Mouse (Mus musculus) heart, postnatal 0 days (tissue): Measurements from ENCODE around the gene Speer4f2. TPM values are rescaled to one million over a fixed set of nuclear protein-coding genes. Genes with fewer than 3 reads are reported as not detected.

Experiments used
- ATAC-seq: fragments of 200-750 bp; cut with Nextera tagmentation; 2 replicates; pipeline ENCODE4 v1.8.0; 2017; ENCODE audit warnings: low read depth, moderate number of reproducible peaks, moderate library complexity; ENCODE audit not compliant: insufficient read depth
- DNase-seq: peaks from one replicate; pipeline ENCODE4 v3.0.0-alpha.2; 2016; ENCODE audit warnings: low spot score
- H3K27ac ChIP-seq: fragments of 300-500 bp; sonication (generic); 2 replicates; pipeline ENCODE4 v1.5.1; 2014; ENCODE audit warnings: low read depth, mild to moderate bottlenecking
- H3K27me3 ChIP-seq: fragments of 300-500 bp; sonication (generic); 2 replicates; pipeline ENCODE4 v1.6.1; 2014; ENCODE audit warnings: low read length, mixed read lengths; ENCODE audit not compliant: control insufficient read depth, insufficient read depth
- H3K36me3 ChIP-seq: fragments of 300-500 bp; sonication (generic); replicated peaks from 2 replicates; pipeline ENCODE4 v1.6.1; 2014; ENCODE audit warnings: low read length, mixed read lengths; ENCODE audit not compliant: control insufficient read depth, insufficient read depth
- H3K4me1 ChIP-seq: fragments of 300-500 bp; sonication (generic); 2 replicates; pipeline ENCODE4 v1.6.1; 2014; ENCODE audit warnings: antibody characterized with exemption; ENCODE audit not compliant: control insufficient read depth, insufficient read depth
- H3K4me2 ChIP-seq: fragments of 300-500 bp; sonication (generic); 2 replicates; pipeline ENCODE4 v1.6.1; 2014; ENCODE audit warnings: low read depth, mild to moderate bottlenecking, low read length, moderate library complexity
- H3K4me3 ChIP-seq: fragments of 300-500 bp; sonication (generic); 2 replicates; pipeline ENCODE4 v1.5.1; 2014; ENCODE audit warnings: low read depth, low read length
- H3K9ac ChIP-seq: fragments of 300-500 bp; sonication (generic); replicated peaks from 2 replicates; pipeline ENCODE4 v1.6.1; 2014; ENCODE audit warnings: low read depth, low read length, mixed read lengths
- H3K9me3 ChIP-seq: fragments of 300-500 bp; sonication (generic); replicated peaks from 2 replicates; pipeline ENCODE4 v1.6.1; 2016; ENCODE audit warnings: low read length; ENCODE audit not compliant: control insufficient read depth
- CTCF ChIP-seq: IDR thresholded peaks from 2 replicates; pipeline ENCODE4 v1.5.1; 2016; ENCODE audit warnings: antibody characterized with exemption, control low read depth, low read depth
- EP300 ChIP-seq: IDR thresholded peaks from 2 replicates; pipeline ENCODE4 v1.6.1; 2016; ENCODE audit warnings: antibody characterized with exemption, low read depth
- WGBS: fragments of 180-500 bp; shearing (Covaris S2); extraction: QIAGEN DNeasy Blood & Tissue Kit; methylation state at CpG from one replicate; pipeline ENCODE4 v1.1.7; 2014; 5-methylcytosine and 5-hydroxymethylcytosine counted together
- polyA plus RNA-seq: library from polyadenylated mRNA; unstranded; fragments of >200 nt; fragmentation: Nextera tagmentation; extraction: Ambion mirVana; gene quantifications from 2 replicates; pipeline ENCODE4 v1.2.1, GENCODE M21; 2015
- total RNA-seq: library from RNA; depleted of rRNA; stranded (reverse); fragments of >200 nt; gene quantifications from 2 replicates; pipeline ENCODE4 v1.2.3, GENCODE M21; 2014; ENCODE audit warnings: low replicate concordance

The Speer4f2 gene
- total and polyA plus RNA-seq, 2 experiments from 2014 or later, result not detected

- Histone ChIP-seq H3K4me3 (no peak overlapping the region), H3K4me2 (no peak overlapping the region), H3K36me3 (no peaks in the 10 kb centered on the region), H3K27me3 (no peaks in the 10 kb centered on the region), H3K9me3 (no peaks in the 10 kb centered on the region), H3K27ac (no peak overlapping the region), H3K9ac (no peak overlapping the region), H3K4me1 (no peaks in the 10 kb centered on the region)
- 85% methylated on average over 1 of the region's 1 CpGs for WGBS
- DNase-seq, result no peak
- TF ChIP-seq EP300, result no peak
- no peak for TF ChIP-seq CTCF
- ATAC-seq, result no peak
Observed at GRCm38 (mm10) chr5:17391207-17391606, 18.2 kb downstream of the Speer4f2 start.

GRCm38 (mm10) chr5:17400571-17400970 lies 27.6 kb downstream of the Speer4f2 start:
- no peak overlapping the region for H3K27ac ChIP-seq
- no peaks in the 10 kb centered on the region for H3K36me3 ChIP-seq
- H3K9me3 ChIP-seq, result no peaks in the 10 kb centered on the region
- no peak for DNase-seq
- H3K27me3 ChIP-seq, result no peaks in the 10 kb centered on the region
- 64% methylated on average over 1 of the region's 1 CpGs for WGBS
- no peak for TF ChIP-seq EP300
- no peak for TF ChIP-seq CTCF
- no peak for ATAC-seq
- H3K4me2 ChIP-seq, result no peak overlapping the region
- no peaks in the 10 kb centered on the region for H3K4me1 ChIP-seq
- H3K4me3 ChIP-seq, result no peak overlapping the region
- H3K9ac ChIP-seq, result no peak overlapping the region

GRCm38 (mm10) chr5:17401206-17402077 lies 28.5 kb downstream of the Speer4f2 start:
- H3K9me3 ChIP-seq, result no peaks in the 10 kb centered on the region
- H3K27ac ChIP-seq, result no peak overlapping the region
- no peaks in the 10 kb centered on the region for H3K4me1 ChIP-seq
- no peak for DNase-seq
- H3K4me3 ChIP-seq, result no peak overlapping the region
- H3K36me3 ChIP-seq, result no peaks in the 10 kb centered on the region
- no peak overlapping the region for H3K4me2 ChIP-seq
- H3K9ac ChIP-seq, result no peak overlapping the region
- 81% methylated on average over 14 of the region's 14 CpGs for WGBS
- no peak for ATAC-seq
- no peaks in the 10 kb centered on the region for H3K27me3 ChIP-seq
- TF ChIP-seq CTCF, result no peak
- TF ChIP-seq EP300, result no peak

GRCm38 (mm10) chr5:17402330-17403125 lies 29.5 kb downstream of the Speer4f2 start:
- no peak for ATAC-seq
- Histone ChIP-seq H3K4me1 (no peaks in the 10 kb centered on the region), H3K4me2 (no peak overlapping the region), H3K9ac (no peak overlapping the region), H3K9me3 (no peaks in the 10 kb centered on the region), H3K27ac (no peak overlapping the region), H3K27me3 (no peaks in the 10 kb centered on the region), H3K36me3 (no peaks in the 10 kb centered on the region), H3K4me3 (no peak overlapping the region)
- 58% methylated on average over 4 of the region's 4 CpGs for WGBS
- TF ChIP-seq CTCF, result no peak
- no peak for TF ChIP-seq EP300
- DNase-seq, result no peak

- ATAC-seq (no peak), DNase-seq (no peak)
- H3K4me1 ChIP-seq, result no peaks in the 10 kb centered on the region
Observed at GRCm38 (mm10) chr5:17403584-17403983, 30.6 kb downstream of the Speer4f2 start.

More at GRCm38 (mm10) chr5:17403584-17403983, 30.6 kb downstream of the Speer4f2 start:
- H3K4me2 ChIP-seq, result no peak overlapping the region
- H3K9me3 ChIP-seq, result no peaks in the 10 kb centered on the region
- H3K36me3 ChIP-seq, result no peaks in the 10 kb centered on the region
- H3K27me3 ChIP-seq, result no peaks in the 10 kb centered on the region
- no peak overlapping the region for H3K27ac ChIP-seq
- TF ChIP-seq CTCF (no peak), EP300 (no peak)
- no peak overlapping the region for H3K4me3 ChIP-seq
- H3K9ac ChIP-seq, result no peak overlapping the region
